Mouse (Mus musculus): ENCODE data around the gene Ptprh.

DNA sequence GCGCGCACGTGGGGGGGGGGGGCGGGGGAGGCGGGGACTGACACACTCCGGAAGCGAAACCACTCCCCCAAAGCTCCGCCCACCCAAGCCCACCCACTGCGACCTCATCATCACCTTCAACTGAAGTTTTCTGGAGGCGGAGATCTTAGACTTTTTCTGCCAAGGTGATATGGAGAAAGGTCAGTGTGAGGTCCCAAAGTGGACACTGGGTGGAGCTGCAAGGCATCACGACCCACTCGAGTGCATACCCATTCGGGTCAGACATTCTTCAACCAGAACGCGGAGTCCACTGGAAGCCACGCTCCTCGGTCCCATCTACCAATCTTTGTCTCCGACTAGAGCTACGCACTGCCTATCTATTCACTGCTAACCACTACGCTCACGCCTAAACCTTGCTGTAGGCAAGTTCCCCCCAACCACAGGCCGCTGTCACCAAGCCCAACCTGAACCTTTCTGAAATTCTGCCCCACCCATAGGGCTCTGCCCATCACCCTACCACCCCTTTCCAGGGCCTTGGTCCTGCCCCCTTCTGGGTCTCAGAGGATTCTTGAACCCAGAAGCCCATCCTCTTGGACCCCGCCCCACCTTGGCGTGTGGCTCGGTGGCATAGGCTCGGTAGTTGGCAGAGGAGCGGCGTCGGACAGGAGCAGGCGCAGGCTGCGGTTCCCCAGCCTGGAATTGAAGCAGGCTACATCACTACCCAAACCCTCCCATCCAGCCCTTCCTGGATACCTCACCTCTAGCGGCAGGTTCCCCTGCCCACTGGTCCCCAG is 82.4 kb downstream of the Ptprh start:
- no peak for TF ChIP-seq GATA1 (IDR thresholded peaks at IDR 0.05; ENCODE audit: low read length)
- TF ChIP-seq TAL1 (IDR thresholded peaks at IDR 0.05; ENCODE audit: low read length), result no peak

All from erythroblast, embryonic 14.5 days (primary cell).